Mouse (Mus musculus) ES-Bruce4 (cell line): ENCODE measurements around the gene Gypa. TPM values are rescaled to one million over a fixed set of nuclear protein-coding genes. Genes with fewer than 3 reads are reported as not detected.

Experiments used
- H3K27ac ChIP-seq: 2 replicates; pipeline ENCODE4 v1.5.1; 2012; ENCODE audit warnings: low read length, inconsistent platforms; ENCODE audit not compliant: insufficient read depth
- H3K27me3 ChIP-seq: 2 replicates; pipeline ENCODE4 v1.6.1; 2012; ENCODE audit warnings: mild to moderate bottlenecking, low read length, inconsistent platforms; ENCODE audit not compliant: control insufficient read depth, poor library complexity, insufficient read depth, severe bottlenecking
- H3K36me3 ChIP-seq: 2 replicates; pipeline ENCODE4 v1.6.1; 2012; ENCODE audit warnings: inconsistent platforms, mild to moderate bottlenecking, low read length, moderate library complexity; ENCODE audit not compliant: control insufficient read depth, poor library complexity, insufficient read depth, severe bottlenecking
- H3K4me1 ChIP-seq: one replicate; pipeline ENCODE4 v1.8.1; 2011; ENCODE audit warnings: low read length; ENCODE audit not compliant: control insufficient read depth, insufficient read depth
- H3K4me3 ChIP-seq: 2 replicates; pipeline ENCODE4 v1.5.1; 2011; ENCODE audit warnings: low read depth, mild to moderate bottlenecking, low read length
- H3K9ac ChIP-seq: 2 replicates; pipeline ENCODE4 v1.6.1; 2012; ENCODE audit warnings: low read depth, mild to moderate bottlenecking, inconsistent platforms; ENCODE audit not compliant: poor library complexity, severe bottlenecking
- H3K9me3 ChIP-seq: replicated peaks from 2 replicates; pipeline ENCODE4 v1.6.1; 2012; ENCODE audit warnings: mild to moderate bottlenecking, low read length, inconsistent platforms; ENCODE audit not compliant: control insufficient read depth, poor library complexity, insufficient read depth, severe bottlenecking
- CTCF ChIP-seq: IDR thresholded peaks from one replicate; pipeline ENCODE4 v1.8.1; 2011; ENCODE audit warnings: low read depth, low read length
- EP300 ChIP-seq: IDR thresholded peaks from 2 replicates; pipeline ENCODE4 v1.6.1; 2011; ENCODE audit warnings: low read depth, low read length; ENCODE audit not compliant: insufficient read depth
- POLR2A ChIP-seq: IDR thresholded peaks from one replicate; pipeline ENCODE4 v1.8.1; 2011; ENCODE audit warnings: low read length; ENCODE audit not compliant: insufficient read depth
- polyA plus RNA-seq: library from polyadenylated mRNA; stranded (reverse); fragments of >200 nt; gene quantifications from 2 replicates; pipeline ENCODE4 v1.2.4, GENCODE M21; 2011; ENCODE audit warnings: low read depth; ENCODE audit not compliant: missing spikeins, insufficient read depth, insufficient read length

Gypa gene
- polyA plus RNA-seq, 1 experiment, result not detected

- Histone ChIP-seq H3K9me3 (no peaks in the 10 kb centered on the region), H3K27ac (no peak overlapping the region), H3K4me3 (no peak overlapping the region), H3K36me3 (no peaks in the 10 kb centered on the region), H3K9ac (no peak overlapping the region), H3K27me3 (no peaks in the 10 kb centered on the region), H3K4me1 (no peaks in the 10 kb centered on the region)
- TF ChIP-seq EP300 (no peak), CTCF (no peak), POLR2A (no peak)
Measured at GRCm38 (mm10) chr8:80554991-80555390, 61.4 kb downstream of the Gypa start.

Other genes with a start within 250 kb of the Gypa start
- gene Frem3, start 117.3 kb downstream of the Gypa start, polyA plus RNA-seq, result not detected in 2 replicates
- gene Smarca5, start 245.7 kb downstream of the Gypa start, polyA plus RNA-seq, result 142 and 155 TPM in 2 replicates